Mouse (Mus musculus) gastrocnemius, postnatal 14 days (tissue): ENCODE data around the gene Pum1. TPM values are rescaled to one million over a fixed set of nuclear protein-coding genes. Genes with fewer than 3 reads are reported as not detected.

Experiments
- DNase-seq: peaks from one replicate; pipeline ENCODE4 v3.0.0; 2021; ENCODE audit warnings: mixed read lengths
- intact Hi-C: fragments of 180-260 bp; cut with DNase I; formaldehyde crosslinking; loops from one replicate; pipeline ENCODE4 v1.15.1; 2025; ENCODE audit warnings: low total_unique reads
- total RNA-seq, 2 experiments: library from RNA; stranded (reverse); gene quantifications; 2 replicates each; pipeline ENCODE4 v1.2.3; 2021

Pum1 gene
- total RNA-seq, 2 experiments from 2014 or later, result 31.5 to 34.3 TPM

DNA sequence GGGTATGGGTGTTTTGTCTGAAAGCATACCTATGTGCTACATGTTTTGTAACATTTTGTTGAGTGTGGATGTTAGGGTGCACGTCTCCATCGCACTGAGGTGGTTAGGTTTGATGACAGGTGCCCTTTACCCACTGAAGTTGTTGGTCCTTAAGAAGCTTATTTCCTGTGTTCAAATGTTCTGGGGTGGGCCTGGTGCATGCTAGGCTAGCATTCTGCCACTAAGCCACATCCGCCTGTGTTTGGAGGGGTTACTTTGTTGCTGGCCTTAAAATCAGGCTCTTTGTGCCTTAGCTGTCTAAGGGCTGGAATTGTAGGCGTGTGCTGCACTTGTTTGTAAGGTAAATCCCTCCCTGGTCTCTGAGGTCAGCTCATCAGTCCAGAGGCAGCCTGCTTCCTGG, 111.7 kb downstream of the Pum1 start:
- intact Hi-C loops, result no loop called here

GRCm38 (mm10) chr4:130777647-130778046, 114.5 kb downstream of the Pum1 start:
- DNase-seq, result no peak
- intact Hi-C loops, result no loop called here

More for the DNA sequence above, 111.7 kb downstream of the Pum1 start:
- no peak for DNase-seq

DNA sequence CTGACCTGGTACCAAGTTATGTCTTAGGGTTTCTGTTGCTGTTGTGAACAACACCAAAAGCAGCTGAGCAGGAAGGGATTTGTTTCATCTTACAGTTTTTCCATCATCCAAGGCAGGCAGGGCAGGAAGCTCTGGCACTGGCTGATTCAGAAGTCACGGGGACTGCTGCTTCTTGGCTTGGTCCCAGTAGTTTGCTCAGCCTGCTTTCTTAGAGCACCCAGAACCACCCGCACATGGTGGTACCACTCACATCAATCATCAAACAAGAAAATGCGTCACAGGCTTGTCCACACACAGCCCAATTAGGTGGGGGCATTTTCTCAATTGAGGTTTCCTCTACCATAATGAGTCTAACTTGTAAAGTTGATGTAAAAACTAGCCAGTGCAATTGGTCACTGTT, 115.9 kb downstream of the Pum1 start:
- intact Hi-C loops, result no loop called here
- no peak for DNase-seq

- intact Hi-C loops, result no loop called here
- DNase-seq, result no peak
Measured at GRCm38 (mm10) chr4:130782492-130782891, 119.4 kb downstream of the Pum1 start.

GRCm38 (mm10) chr4:130784755-130785154, 121.6 kb downstream of the Pum1 start:
- intact Hi-C loops, result loop anchor here (5.0 kb wide), 1 partner anchor 163 kb away; no protein-coding TSS in a partner anchor
- DNase-seq, result peak; percentile 52

GRCm38 (mm10) chr4:130787530-130787929, 124.4 kb downstream of the Pum1 start:
- DNase-seq, result no peak
- intact Hi-C loops, result loop anchor here (5.0 kb wide), 1 partner anchor 160 kb away; no protein-coding TSS in a partner anchor

GRCm38 (mm10) chr4:130790180-130790579, 127.1 kb downstream of the Pum1 start:
- peak; percentile 67 for DNase-seq
- intact Hi-C loops, result loop anchor here (5.0 kb wide), 1 partner anchor 87 kb away; no protein-coding TSS in a partner anchor

DNA sequence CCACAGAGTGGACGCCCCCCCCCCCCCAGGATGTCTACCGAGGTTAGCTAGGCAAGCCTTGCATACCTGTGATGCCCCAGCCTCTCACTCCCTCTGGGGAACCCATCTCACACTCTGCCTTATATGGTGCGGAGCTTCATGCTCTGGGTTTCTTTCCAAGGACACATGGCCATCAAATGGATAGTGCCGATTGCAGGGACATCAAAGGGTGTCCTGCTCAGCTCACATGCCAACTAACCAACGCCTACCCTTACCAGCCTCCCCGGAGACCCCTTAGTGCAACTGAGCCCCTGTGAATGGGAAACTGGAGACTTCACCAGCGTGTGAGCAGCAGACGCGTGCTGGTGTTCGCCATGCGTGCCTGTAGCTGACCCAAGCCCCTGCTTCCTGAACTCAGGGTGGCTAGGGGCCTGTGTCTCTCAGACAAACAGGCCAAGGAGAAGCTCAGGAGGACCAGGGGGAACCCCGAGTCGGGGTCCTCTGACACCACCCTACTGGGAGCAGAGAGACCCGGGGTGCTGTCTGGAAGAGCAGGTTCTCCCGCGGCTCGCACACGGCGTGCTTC, 128.8 kb downstream of the Pum1 start:
- intact Hi-C loops, result loop anchor here (5.0 kb wide), 1 partner anchor 85 kb away; no protein-coding TSS in a partner anchor
- DNase-seq, result no peak

- intact Hi-C loops, result loop anchor here (5.0 kb wide), 1 partner anchor 85 kb away; no protein-coding TSS in a partner anchor
- peak; percentile 35 for DNase-seq
Measured at GRCm38 (mm10) chr4:130792376-130793179, 129.5 kb downstream of the Pum1 start, which contains the start of gene Sdc3. Gene Sdc3, plus strand, starts transcription at chr4:130792537.

- intact Hi-C loops, result loop anchor here (5.0 kb wide), 1 partner anchor 84 kb away; no protein-coding TSS in a partner anchor
Measured at GRCm38 (mm10) chr4:130793180-130793501, 130.0 kb downstream of the Pum1 start.

GRCm38 (mm10) chr4:130794771-130795170, 131.7 kb downstream of the Pum1 start:
- no peak for DNase-seq
- intact Hi-C loops, result loop anchor here (5.0 kb wide), 1 partner anchor 83 kb away; no protein-coding TSS in a partner anchor

More at GRCm38 (mm10) chr4:130793180-130793501, 130.0 kb downstream of the Pum1 start:
- no peak for DNase-seq

- intact Hi-C loops, result no loop called here
- DNase-seq, result no peak
Measured at GRCm38 (mm10) chr4:130795970-130796369, 132.8 kb downstream of the Pum1 start.

- intact Hi-C loops, result no loop called here
- DNase-seq, result no peak
Measured at GRCm38 (mm10) chr4:130797201-130798051, 134.3 kb downstream of the Pum1 start.

DNA sequence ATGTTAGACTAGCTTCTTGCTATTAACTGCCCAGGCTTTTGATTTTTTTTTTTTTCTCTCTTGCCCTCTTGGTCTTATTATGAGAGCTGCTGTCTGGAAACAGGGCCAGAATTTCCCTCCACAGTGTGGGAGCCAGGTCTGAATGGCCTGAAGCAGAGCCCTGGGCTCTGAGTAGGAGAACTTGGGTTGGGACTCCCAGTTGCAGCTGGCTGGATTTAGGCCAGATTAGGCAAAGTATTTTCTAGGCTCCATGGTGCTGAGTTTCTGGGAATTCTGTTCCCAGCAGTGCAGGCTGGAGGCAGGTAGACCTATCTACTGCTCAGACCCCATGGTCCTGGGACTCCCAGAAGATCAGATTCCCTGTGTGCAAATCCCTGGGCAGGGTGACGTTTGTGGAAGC, 135.3 kb downstream of the Pum1 start:
- intact Hi-C loops, result no loop called here
- no peak for DNase-seq

DNA sequence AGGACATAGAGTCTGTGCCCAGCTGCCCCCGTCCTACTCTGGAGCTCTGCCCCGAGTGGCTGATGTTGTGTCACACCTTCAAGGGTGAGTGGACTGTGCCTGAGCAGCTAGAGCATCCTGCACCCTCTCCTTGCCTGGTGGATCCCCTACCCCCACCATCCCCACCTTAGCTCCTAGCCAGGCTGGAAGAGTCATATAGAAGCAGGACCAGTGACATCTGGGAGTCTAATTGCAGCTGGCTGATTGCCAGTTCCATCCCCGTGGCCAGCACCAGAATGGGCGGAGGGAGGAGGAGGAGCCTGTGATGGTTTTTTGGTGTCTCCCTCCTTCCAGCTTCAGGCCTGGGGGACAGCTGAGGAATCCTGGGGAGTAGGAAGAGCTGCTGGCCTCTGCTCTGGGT, 136.0 kb downstream of the Pum1 start:
- DNase-seq, result peak; percentile 43
- intact Hi-C loops, result no loop called here

GRCm38 (mm10) chr4:130799582-130799981, 136.5 kb downstream of the Pum1 start:
- no peak for DNase-seq
- intact Hi-C loops, result no loop called here

- intact Hi-C loops, result no loop called here
- DNase-seq, result no peak
Measured at GRCm38 (mm10) chr4:130800147-130800546, 137.0 kb downstream of the Pum1 start.

DNA sequence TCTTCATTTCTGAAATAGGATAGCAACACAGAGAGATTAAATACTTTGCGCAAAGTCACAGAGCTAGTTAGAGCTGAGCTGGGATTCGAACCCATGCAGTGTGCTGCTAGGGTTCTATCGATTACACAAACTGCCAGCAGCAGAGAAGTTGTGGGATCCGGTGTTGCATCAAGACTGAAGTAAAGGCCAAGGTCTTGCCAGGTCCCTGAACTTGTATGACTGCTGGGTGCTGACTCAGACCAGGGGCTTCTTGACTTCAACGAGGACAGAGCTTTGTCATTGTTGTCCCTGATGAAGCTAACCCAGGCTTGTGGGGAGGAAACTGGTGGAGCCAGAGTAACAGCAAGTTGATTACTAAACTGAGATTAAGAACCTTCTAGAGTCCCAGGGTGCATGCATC, 138.1 kb downstream of the Pum1 start:
- no peak for DNase-seq
- intact Hi-C loops, result no loop called here

- intact Hi-C loops, result no loop called here
- DNase-seq, result no peak
Measured at GRCm38 (mm10) chr4:130801624-130802329, 138.7 kb downstream of the Pum1 start.
